11 mouse cellular contexts compared by ENCODE assay signal in the genomic region with DNA sequence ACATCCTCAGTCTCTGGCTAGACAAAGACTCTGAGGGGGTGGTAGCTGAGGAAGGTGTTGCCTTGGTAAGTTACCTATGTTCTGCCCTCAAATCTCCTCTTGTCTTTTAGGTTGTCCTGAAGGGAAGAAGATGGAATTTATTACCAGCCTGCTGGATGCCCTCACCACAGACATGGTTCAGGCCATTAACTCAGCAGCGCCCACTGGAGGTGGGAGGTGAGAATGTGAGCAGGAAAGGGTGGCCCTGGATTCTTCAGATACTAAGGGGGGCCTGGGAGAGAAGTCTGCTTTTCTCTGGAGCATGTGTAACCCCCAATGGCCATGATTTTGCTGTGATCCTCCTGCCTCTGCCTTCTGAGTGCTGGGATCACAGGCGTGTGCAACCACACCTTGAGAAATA.
DNase-seq lines count a peak whose midpoint lies in the region; ATAC-seq and TF ChIP-seq lines count a peak whose summit lies in the region.
"Had no signal": no experiment of that assay in that cellular context is flagged by ENCODE, and none has a peak within 500 bp of the region (broad histone marks: within the 10 kb centered on the region; RNA-seq: fewer than 3 reads in every experiment).

No protein-coding gene starts in this region.

- H3K27me3 ChIP-seq in hindbrain, embryonic 11.5 days (ENCODE audit: control insufficient read depth, insufficient read depth, low read length), result no peaks in the 10 kb centered on the region
- no peaks in the 10 kb centered on the region for H3K27me3 ChIP-seq in hindbrain, embryonic 16.5 days (replicated peaks; ENCODE audit: control insufficient read depth, insufficient read depth, low read length)
- H3K27me3 ChIP-seq in lung, postnatal 0 days (replicated peaks; ENCODE audit: insufficient read depth, low read length), result no peaks in the 10 kb centered on the region
- H3K27me3 ChIP-seq in E14TG2a.4 (ENCODE audit: insufficient read depth, low read length), result no peaks in the 10 kb centered on the region

- H3K4me3 ChIP-seq in hindbrain, embryonic 11.5 days (ENCODE audit: low read depth, low read length), result no peak overlapping the region
- H3K4me3 ChIP-seq in hindbrain, embryonic 16.5 days (ENCODE audit: low read length), result no peak overlapping the region
- no peak overlapping the region for H3K4me3 ChIP-seq in lung, postnatal 0 days (ENCODE audit: low read depth, low read length)
- H3K4me3 ChIP-seq in E14TG2a.4 (replicated peaks; ENCODE audit: low read length), result no peak overlapping the region
- H3K4me3 ChIP-seq in cortical plate, adult 2 months (ENCODE audit: insufficient read depth, low read length), result no peak overlapping the region
- H3K4me3 ChIP-seq: limb, embryonic 13.5 days had no signal

- no peak for TF ChIP-seq EP300 in lung, postnatal 0 days (IDR thresholded peaks at IDR 0.05)

- ATAC-seq in hindbrain, embryonic 11.5 days (ENCODE audit: low FRiP score), result no peak
- ATAC-seq in hindbrain, embryonic 16.5 days, result no peak
- ATAC-seq in lung, postnatal 0 days, result no peak

- H3K4me2 ChIP-seq in hindbrain, embryonic 11.5 days (replicated peaks; ENCODE audit: low read depth, low read length), result no peak overlapping the region
- no peak overlapping the region for H3K4me2 ChIP-seq in hindbrain, embryonic 16.5 days (ENCODE audit: low read length)
- H3K4me2 ChIP-seq in lung, postnatal 0 days (replicated peaks; ENCODE audit: low read depth, low read length), result no peak overlapping the region
- H3K4me2 ChIP-seq: limb, embryonic 13.5 days had no signal

- H3K27ac ChIP-seq in hindbrain, embryonic 11.5 days (ENCODE audit: low read depth, low read length), result no peak overlapping the region
- H3K27ac ChIP-seq in hindbrain, embryonic 16.5 days (ENCODE audit: low read depth, low read length), result no peak overlapping the region
- H3K27ac ChIP-seq in lung, postnatal 0 days (ENCODE audit: low read length), result no peak overlapping the region
- no peak overlapping the region for H3K27ac ChIP-seq in cortical plate, adult 2 months (ENCODE audit: insufficient read depth, low read length)
- H3K27ac ChIP-seq: limb, embryonic 13.5 days had no signal

- TF ChIP-seq CTCF in lung, postnatal 0 days (IDR thresholded peaks at IDR 0.05), result peak; percentile 49
- peak; percentile 81 for TF ChIP-seq CTCF in E14TG2a.4 (conservative IDR thresholded peaks at IDR 0.05; ENCODE audit: low read length)
- TF ChIP-seq CTCF in cortical plate, adult 2 months (IDR thresholded peaks at IDR 0.05; ENCODE audit: extremely low read depth, insufficient read depth, low read length), result peak; percentile 24; the same call in 1 of the 2 replicates

- no peaks in the 10 kb centered on the region for H3K36me3 ChIP-seq in hindbrain, embryonic 11.5 days (ENCODE audit: control insufficient read depth, insufficient read depth, low read length)
- H3K36me3 ChIP-seq in hindbrain, embryonic 16.5 days (ENCODE audit: control insufficient read depth, insufficient read depth, low read length), result no peaks in the 10 kb centered on the region
- no peaks in the 10 kb centered on the region for H3K36me3 ChIP-seq in lung, postnatal 0 days (ENCODE audit: insufficient read depth, low read length)
- H3K36me3 ChIP-seq in E14TG2a.4 (ENCODE audit: insufficient read depth, low read length), result peaks cover 52% of the 10 kb centered on the region
- H3K36me3 ChIP-seq: limb, embryonic 13.5 days had no signal

- H3K9me3 ChIP-seq in hindbrain, embryonic 11.5 days (ENCODE audit: control insufficient read depth, low read length), result no peaks in the 10 kb centered on the region
- no peaks in the 10 kb centered on the region for H3K9me3 ChIP-seq in hindbrain, embryonic 16.5 days (ENCODE audit: control insufficient read depth, low read length)
- H3K9me3 ChIP-seq in lung, postnatal 0 days (ENCODE audit: low read length), result no peaks in the 10 kb centered on the region
- H3K9me3 ChIP-seq in E14TG2a.4 (ENCODE audit: low read length), result no peaks in the 10 kb centered on the region
- H3K9me3 ChIP-seq: limb, embryonic 13.5 days had no signal

- WGBS in hindbrain, embryonic 11.5 days, result 68% methylated on average over 2 of the region's 2 CpGs
- 85% methylated on average over 2 of the region's 2 CpGs for WGBS in hindbrain, embryonic 16.5 days
- WGBS in lung, postnatal 0 days, result 81% methylated on average over 2 of the region's 2 CpGs

- H3K9ac ChIP-seq in hindbrain, embryonic 11.5 days (ENCODE audit: low read depth, low read length), result no peak overlapping the region
- H3K9ac ChIP-seq in hindbrain, embryonic 16.5 days (ENCODE audit: low read depth, low read length), result no peak overlapping the region
- no peak overlapping the region for H3K9ac ChIP-seq in lung, postnatal 0 days (replicated peaks; ENCODE audit: low read depth)
- H3K9ac ChIP-seq: limb, embryonic 13.5 days had no signal

- peaks cover 9% of the 10 kb centered on the region for H3K4me1 ChIP-seq in hindbrain, embryonic 11.5 days (replicated peaks; ENCODE audit: control insufficient read depth, insufficient read depth, low read length)
- peaks cover 13% of the 10 kb centered on the region for H3K4me1 ChIP-seq in hindbrain, embryonic 16.5 days (ENCODE audit: control insufficient read depth, insufficient read depth, low read depth, low read length)
- H3K4me1 ChIP-seq in lung, postnatal 0 days (ENCODE audit: insufficient read depth, low read depth, low read length), result no peaks in the 10 kb centered on the region
- H3K4me1 ChIP-seq in E14TG2a.4 (replicated peaks; ENCODE audit: low read depth, low read length), result peaks cover 28% of the 10 kb centered on the region
- H3K4me1 ChIP-seq in cortical plate, adult 2 months (ENCODE audit: control insufficient read depth, insufficient read depth, low read length), result no peaks in the 10 kb centered on the region; the same call in 1 of the 2 replicates

- DNase-seq in hindbrain, embryonic 11.5 days (ENCODE audit: low spot score), result peak; percentile 37
- DNase-seq in lung, postnatal 0 days (ENCODE audit: low spot score), result no peak
- DNase-seq in lung, adult 18-20 months, result no peak
- no peak for DNase-seq in gastrocnemius, adult 8-10 months (ENCODE audit: low spot score in 2 of 2)
- DNase-seq: heart, adult 11 months; heart, postnatal 4 days; kidney, adult 8-10 months had no signal

- TF ChIP-seq POLR2A in cortical plate, adult 2 months (IDR thresholded peaks at IDR 0.05; ENCODE audit: extremely low read depth, insufficient read depth, low read length), result no peak

Comparison
In these comparisons a context has a peak if more than half of its experiments do, and no peak if none do; other contexts are left out.
1. CTCF ChIP-seq: peak in every context shown above with its lines; median percentile 81 in E14TG2a.4; 49 in lung, postnatal 0 days; 24 in cortical plate, adult 2 months.